Mouse (Mus musculus): ENCODE data around the gene Satb1. TPM values are rescaled to one million over a fixed set of nuclear protein-coding genes. Genes with fewer than 3 reads are reported as not detected.

The Satb1 gene
- polyA plus RNA-seq, 1 experiment from 2014 or later, result 19.3 TPM

- H3K4me3 ChIP-seq (ENCODE audit: low read depth, low read length), result no peak overlapping the region
- peaks cover 7% of the 10 kb centered on the region for H3K4me1 ChIP-seq (ENCODE audit: control insufficient read depth, insufficient read depth, low read length)
- H3K9ac ChIP-seq (ENCODE audit: low read depth, low read length), result no peak overlapping the region
- no peaks in the 10 kb centered on the region for H3K27me3 ChIP-seq (ENCODE audit: control insufficient read depth, insufficient read depth, low read depth, low read length)
- H3K4me2 ChIP-seq (ENCODE audit: low read length), result no peak overlapping the region
- WGBS, result 92% methylated on average over 4 of the region's 4 CpGs
- no peaks in the 10 kb centered on the region for H3K9me3 ChIP-seq (replicated peaks; ENCODE audit: control insufficient read depth, low read length, poor library complexity, severe bottlenecking)
- no peaks in the 10 kb centered on the region for H3K36me3 ChIP-seq (ENCODE audit: control insufficient read depth, insufficient read depth, low read length)
- no peak overlapping the region for H3K27ac ChIP-seq (ENCODE audit: low read length)
- no peak for ATAC-seq
These were observed 44.0 kb downstream of the Satb1 start for GRCm38 (mm10) chr17:51789098-51789497.

- H3K4me3 ChIP-seq (ENCODE audit: low read depth, low read length), result no peak overlapping the region
- no peak overlapping the region for H3K27ac ChIP-seq (ENCODE audit: low read length)
- 96% methylated on average over 2 of the region's 2 CpGs for WGBS
- no peaks in the 10 kb centered on the region for H3K27me3 ChIP-seq (ENCODE audit: control insufficient read depth, insufficient read depth, low read depth, low read length)
- H3K4me2 ChIP-seq (ENCODE audit: low read length), result no peak overlapping the region
- H3K4me1 ChIP-seq (ENCODE audit: control insufficient read depth, insufficient read depth, low read length), result peaks cover 7% of the 10 kb centered on the region
- H3K9ac ChIP-seq (ENCODE audit: low read depth, low read length), result no peak overlapping the region
- no peak for ATAC-seq
- no peaks in the 10 kb centered on the region for H3K9me3 ChIP-seq (replicated peaks; ENCODE audit: control insufficient read depth, low read length, poor library complexity, severe bottlenecking)
- peaks cover under 1% of the 10 kb centered on the region; the same call in 1 of the 2 replicates for H3K36me3 ChIP-seq (ENCODE audit: control insufficient read depth, insufficient read depth, low read length)
These were observed 45.1 kb downstream of the Satb1 start for GRCm38 (mm10) chr17:51787955-51788354.

GRCm38 (mm10) chr17:51786050-51786449 lies 47.0 kb downstream of the Satb1 start:
- H3K4me3 ChIP-seq (ENCODE audit: low read depth, low read length), result no peak overlapping the region
- H3K27ac ChIP-seq (ENCODE audit: low read length), result no peak overlapping the region
- H3K4me2 ChIP-seq (ENCODE audit: low read length), result no peak overlapping the region
- H3K4me1 ChIP-seq (ENCODE audit: control insufficient read depth, insufficient read depth, low read length), result peaks cover 5% of the 10 kb centered on the region
- WGBS, result 77% methylated on average over 2 of the region's 2 CpGs
- H3K9me3 ChIP-seq (replicated peaks; ENCODE audit: control insufficient read depth, low read length, poor library complexity, severe bottlenecking), result no peaks in the 10 kb centered on the region
- H3K9ac ChIP-seq (ENCODE audit: low read depth, low read length), result no peak overlapping the region
- no peak for ATAC-seq
- H3K36me3 ChIP-seq (ENCODE audit: control insufficient read depth, insufficient read depth, low read length), result peaks cover 5% of the 10 kb centered on the region
- H3K27me3 ChIP-seq (ENCODE audit: control insufficient read depth, insufficient read depth, low read depth, low read length), result no peaks in the 10 kb centered on the region

GRCm38 (mm10) chr17:51784935-51785334 lies 48.2 kb downstream of the Satb1 start:
- Histone ChIP-seq H3K9ac (ENCODE audit: low read depth, low read length) (no peak overlapping the region), H3K36me3 (ENCODE audit: control insufficient read depth, insufficient read depth, low read length) (peaks cover 5% of the 10 kb centered on the region), H3K27me3 (ENCODE audit: control insufficient read depth, insufficient read depth, low read depth, low read length) (no peaks in the 10 kb centered on the region), H3K27ac (ENCODE audit: low read length) (no peak overlapping the region), H3K9me3 (replicated peaks; ENCODE audit: control insufficient read depth, low read length, poor library complexity, severe bottlenecking) (no peaks in the 10 kb centered on the region), H3K4me3 (ENCODE audit: low read depth, low read length) (no peak overlapping the region), H3K4me1 (ENCODE audit: control insufficient read depth, insufficient read depth, low read length) (no peaks in the 10 kb centered on the region), H3K4me2 (ENCODE audit: low read length) (no peak overlapping the region)
- WGBS, result 84% methylated on average over 9 of the region's 9 CpGs
- no peak for ATAC-seq

GRCm38 (mm10) chr17:51783591-51784279 lies 49.4 kb downstream of the Satb1 start:
- Histone ChIP-seq H3K27ac (ENCODE audit: low read length) (no peak overlapping the region), H3K4me3 (ENCODE audit: low read depth, low read length) (no peak overlapping the region), H3K4me1 (ENCODE audit: control insufficient read depth, insufficient read depth, low read length) (no peaks in the 10 kb centered on the region), H3K36me3 (ENCODE audit: control insufficient read depth, insufficient read depth, low read length) (peaks cover 5% of the 10 kb centered on the region), H3K4me2 (ENCODE audit: low read length) (no peak overlapping the region), H3K27me3 (ENCODE audit: control insufficient read depth, insufficient read depth, low read depth, low read length) (no peaks in the 10 kb centered on the region), H3K9ac (ENCODE audit: low read depth, low read length) (no peak overlapping the region), H3K9me3 (replicated peaks; ENCODE audit: control insufficient read depth, low read length, poor library complexity, severe bottlenecking) (no peaks in the 10 kb centered on the region)
- WGBS, result 83% methylated on average over 8 of the region's 8 CpGs
- no peak for ATAC-seq

GRCm38 (mm10) chr17:51780036-51780435 lies 53.1 kb downstream of the Satb1 start:
- H3K9me3 ChIP-seq (replicated peaks; ENCODE audit: control insufficient read depth, low read length, poor library complexity, severe bottlenecking), result no peaks in the 10 kb centered on the region
- peaks cover 5% of the 10 kb centered on the region for H3K36me3 ChIP-seq (ENCODE audit: control insufficient read depth, insufficient read depth, low read length)
- no peak for ATAC-seq
- no peak overlapping the region for H3K27ac ChIP-seq (ENCODE audit: low read length)
- no peaks in the 10 kb centered on the region for H3K27me3 ChIP-seq (ENCODE audit: control insufficient read depth, insufficient read depth, low read depth, low read length)
- H3K4me1 ChIP-seq (ENCODE audit: control insufficient read depth, insufficient read depth, low read length), result 0 out of 2 replicates have a peak, but pooled peaks cover 2% of the 10 kb centered on the region
- no peak overlapping the region for H3K9ac ChIP-seq (ENCODE audit: low read depth, low read length)
- no peak overlapping the region for H3K4me3 ChIP-seq (ENCODE audit: low read depth, low read length)
- no peak overlapping the region for H3K4me2 ChIP-seq (ENCODE audit: low read length)
- WGBS, result 90% methylated on average over 11 of the region's 11 CpGs

- Histone ChIP-seq H3K4me1 (ENCODE audit: control insufficient read depth, insufficient read depth, low read length) (0 out of 2 replicates have a peak, but pooled peaks cover 2% of the 10 kb centered on the region), H3K27ac (ENCODE audit: low read length) (no peak overlapping the region), H3K36me3 (ENCODE audit: control insufficient read depth, insufficient read depth, low read length) (peaks cover 5% of the 10 kb centered on the region), H3K9ac (ENCODE audit: low read depth, low read length) (no peak overlapping the region), H3K4me3 (ENCODE audit: low read depth, low read length) (no peak overlapping the region), H3K4me2 (ENCODE audit: low read length) (no peak overlapping the region), H3K9me3 (replicated peaks; ENCODE audit: control insufficient read depth, low read length, poor library complexity, severe bottlenecking) (no peaks in the 10 kb centered on the region), H3K27me3 (ENCODE audit: control insufficient read depth, insufficient read depth, low read depth, low read length) (no peaks in the 10 kb centered on the region)
- ATAC-seq, result no peak
- WGBS, result 80% methylated on average over 2 of the region's 2 CpGs
These were observed 54.1 kb downstream of the Satb1 start for GRCm38 (mm10) chr17:51778961-51779360.

GRCm38 (mm10) chr17:51777813-51778212 lies 55.3 kb downstream of the Satb1 start:
- Histone ChIP-seq H3K27ac (ENCODE audit: low read length) (no peak overlapping the region), H3K9ac (ENCODE audit: low read depth, low read length) (no peak overlapping the region), H3K4me1 (ENCODE audit: control insufficient read depth, insufficient read depth, low read length) (0 out of 2 replicates have a peak, but pooled peaks cover 2% of the 10 kb centered on the region), H3K36me3 (ENCODE audit: control insufficient read depth, insufficient read depth, low read length) (peaks cover 4% of the 10 kb centered on the region), H3K9me3 (replicated peaks; ENCODE audit: control insufficient read depth, low read length, poor library complexity, severe bottlenecking) (no peaks in the 10 kb centered on the region), H3K4me3 (ENCODE audit: low read depth, low read length) (no peak overlapping the region), H3K4me2 (ENCODE audit: low read length) (no peak overlapping the region), H3K27me3 (ENCODE audit: control insufficient read depth, insufficient read depth, low read depth, low read length) (no peaks in the 10 kb centered on the region)
- ATAC-seq, result peak; percentile 51; the same call in 1 of the 2 replicates
- 87% methylated on average over 1 of the region's 1 CpGs for WGBS

GRCm38 (mm10) chr17:51775070-51775881 lies 57.8 kb downstream of the Satb1 start:
- H3K4me2 ChIP-seq (ENCODE audit: low read length), result no peak overlapping the region
- no peak overlapping the region for H3K9ac ChIP-seq (ENCODE audit: low read depth, low read length)
- no peaks in the 10 kb centered on the region for H3K36me3 ChIP-seq (ENCODE audit: control insufficient read depth, insufficient read depth, low read length)
- no peaks in the 10 kb centered on the region for H3K9me3 ChIP-seq (replicated peaks; ENCODE audit: control insufficient read depth, low read length, poor library complexity, severe bottlenecking)
- no peaks in the 10 kb centered on the region for H3K27me3 ChIP-seq (ENCODE audit: control insufficient read depth, insufficient read depth, low read depth, low read length)
- no peak overlapping the region for H3K4me3 ChIP-seq (ENCODE audit: low read depth, low read length)
- 51% methylated on average over 18 of the region's 18 CpGs for WGBS
- H3K4me1 ChIP-seq (ENCODE audit: control insufficient read depth, insufficient read depth, low read length), result 0 out of 2 replicates have a peak, but pooled peaks cover 2% of the 10 kb centered on the region
- no peak overlapping the region for H3K27ac ChIP-seq (ENCODE audit: low read length)
- peak; percentile 45; the same call in 1 of the 2 replicates for ATAC-seq
